Mouse (Mus musculus): ENCODE data around the gene Zfp14. TPM values are rescaled to one million over a fixed set of nuclear protein-coding genes. Genes with fewer than 3 reads are reported as not detected.

Gene Zfp14
- polyA plus RNA-seq, 1 experiment = 0.52 TPM

DNA sequence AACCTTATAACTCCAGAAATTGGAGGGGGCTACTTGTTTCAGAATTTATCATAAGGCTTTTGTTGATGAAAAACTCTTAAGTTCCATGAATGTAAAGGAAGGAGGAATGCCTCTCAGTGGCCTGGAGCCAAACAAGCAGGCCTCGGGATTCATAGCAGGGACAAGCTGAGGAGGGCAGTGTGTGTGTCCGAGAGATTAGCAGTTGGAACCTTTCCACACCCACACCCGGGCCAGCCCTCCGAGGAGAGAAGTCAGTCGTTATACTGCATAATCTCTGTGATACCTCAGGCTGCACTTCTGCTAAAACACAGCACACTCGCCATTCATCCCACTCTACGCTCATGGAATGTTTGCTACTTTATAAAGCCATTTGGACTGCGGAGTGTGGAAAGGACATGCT is 27.4 kb downstream of the Zfp14 start:
- Histone ChIP-seq H3K4me3 (replicated peaks; ENCODE audit: control insufficient read depth, low read depth, low read length) (no peak overlapping the region), H3K27ac (ENCODE audit: control insufficient read depth, insufficient read depth, low read depth, low read length, poor library complexity) (no peak overlapping the region; the same call in 1 of the 2 replicates), H3K4me1 (ENCODE audit: control insufficient read depth, insufficient read depth, low read length) (no peaks in the 10 kb centered on the region)
- TF ChIP-seq CTCF (IDR thresholded peaks at IDR 0.05; ENCODE audit: control insufficient read depth, insufficient read depth, low read length) = no peak
- no peak for TF ChIP-seq POLR2A (IDR thresholded peaks at IDR 0.05; ENCODE audit: borderline replicate concordance, control insufficient read depth, low read depth, low read length)
- WGBS = 68% methylated on average over 8 of the region's 8 CpGs

DNA sequence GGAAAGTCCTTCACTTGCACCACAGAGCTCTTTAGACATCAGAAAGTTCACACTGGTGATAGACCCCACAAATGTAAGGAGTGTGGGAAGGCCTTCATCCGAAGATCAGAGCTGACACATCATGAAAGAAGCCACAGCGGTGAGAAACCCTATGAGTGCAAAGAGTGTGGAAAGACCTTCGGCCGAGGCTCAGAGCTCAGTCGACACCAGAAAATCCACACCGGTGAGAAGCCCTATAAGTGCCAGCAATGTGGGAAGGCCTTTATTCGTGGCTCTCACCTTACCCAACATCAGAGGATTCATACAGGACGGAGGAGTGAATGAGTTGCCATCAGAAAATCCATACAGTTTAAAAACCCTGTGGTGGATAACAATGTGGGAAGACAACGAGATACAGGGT is 27.9 kb downstream of the Zfp14 start:
- 92% methylated on average over 9 of the region's 9 CpGs for WGBS
- no peak overlapping the region for H3K4me3 ChIP-seq (replicated peaks; ENCODE audit: control insufficient read depth, low read depth, low read length)
- no peak overlapping the region for H3K27ac ChIP-seq (ENCODE audit: control insufficient read depth, insufficient read depth, low read depth, low read length, poor library complexity)
- no peaks in the 10 kb centered on the region for H3K4me1 ChIP-seq (ENCODE audit: control insufficient read depth, insufficient read depth, low read length)
- TF ChIP-seq POLR2A (IDR thresholded peaks at IDR 0.05; ENCODE audit: borderline replicate concordance, control insufficient read depth, low read depth, low read length) = no peak
- TF ChIP-seq CTCF (IDR thresholded peaks at IDR 0.05; ENCODE audit: control insufficient read depth, insufficient read depth, low read length) = no peak

DNA sequence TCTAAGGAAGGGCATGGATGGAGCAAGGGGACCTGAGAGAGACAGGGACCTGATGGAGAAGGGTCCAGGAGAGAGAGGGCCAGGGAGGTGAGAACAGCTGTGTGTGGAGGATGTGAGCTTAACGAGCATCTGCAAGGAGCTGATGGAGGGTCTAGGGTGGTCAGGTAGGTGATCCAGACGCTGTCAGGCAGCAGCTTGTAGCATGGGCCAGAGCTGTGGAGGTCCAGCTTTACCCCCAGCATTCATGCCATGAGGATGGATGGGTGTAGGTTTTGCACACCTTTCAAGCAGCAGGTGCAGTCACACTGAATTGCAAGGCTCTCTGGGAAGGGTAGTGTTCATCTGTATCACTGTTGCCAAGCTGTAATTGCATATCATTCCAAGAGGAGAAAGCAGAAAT is 31.6 kb downstream of the Zfp14 start:
- 83% methylated on average over 2 of the region's 2 CpGs for WGBS
- H3K27ac ChIP-seq (ENCODE audit: control insufficient read depth, insufficient read depth, low read depth, low read length, poor library complexity) = no peak overlapping the region
- no peak overlapping the region for H3K4me3 ChIP-seq (replicated peaks; ENCODE audit: control insufficient read depth, low read depth, low read length)
- TF ChIP-seq POLR2A (IDR thresholded peaks at IDR 0.05; ENCODE audit: borderline replicate concordance, control insufficient read depth, low read depth, low read length) (no peak), CTCF (IDR thresholded peaks at IDR 0.05; ENCODE audit: control insufficient read depth, insufficient read depth, low read length) (no peak)
- no peaks in the 10 kb centered on the region for H3K4me1 ChIP-seq (ENCODE audit: control insufficient read depth, insufficient read depth, low read length)

DNA sequence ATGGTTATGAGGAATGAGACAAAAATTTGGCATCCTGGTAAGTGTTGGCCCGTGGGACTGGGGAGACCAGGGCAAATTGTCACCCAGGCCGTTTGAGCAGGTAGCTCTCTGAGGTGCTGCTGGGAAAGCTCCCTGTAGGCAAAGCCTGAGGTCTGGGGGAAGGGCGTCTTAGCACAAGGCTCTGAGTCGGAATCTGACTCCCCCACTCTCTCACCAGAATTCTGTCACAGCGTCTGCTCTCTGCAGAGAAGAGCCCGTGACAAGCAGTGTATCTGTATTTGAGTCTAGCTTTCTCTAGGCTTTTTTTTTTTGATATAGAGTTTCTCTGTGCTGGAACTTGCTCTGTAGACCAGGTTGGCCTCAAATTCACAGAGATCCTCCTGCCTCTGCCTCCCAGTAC is 34.0 kb downstream of the Zfp14 start:
- no peak overlapping the region for H3K27ac ChIP-seq (ENCODE audit: control insufficient read depth, insufficient read depth, low read depth, low read length, poor library complexity)
- 87% methylated on average over 6 of the region's 6 CpGs for WGBS
- TF ChIP-seq POLR2A (IDR thresholded peaks at IDR 0.05; ENCODE audit: borderline replicate concordance, control insufficient read depth, low read depth, low read length) (no peak), CTCF (IDR thresholded peaks at IDR 0.05; ENCODE audit: control insufficient read depth, insufficient read depth, low read length) (no peak)
- no peak overlapping the region for H3K4me3 ChIP-seq (replicated peaks; ENCODE audit: control insufficient read depth, low read depth, low read length)
- no peaks in the 10 kb centered on the region for H3K4me1 ChIP-seq (ENCODE audit: control insufficient read depth, insufficient read depth, low read length)

DNA sequence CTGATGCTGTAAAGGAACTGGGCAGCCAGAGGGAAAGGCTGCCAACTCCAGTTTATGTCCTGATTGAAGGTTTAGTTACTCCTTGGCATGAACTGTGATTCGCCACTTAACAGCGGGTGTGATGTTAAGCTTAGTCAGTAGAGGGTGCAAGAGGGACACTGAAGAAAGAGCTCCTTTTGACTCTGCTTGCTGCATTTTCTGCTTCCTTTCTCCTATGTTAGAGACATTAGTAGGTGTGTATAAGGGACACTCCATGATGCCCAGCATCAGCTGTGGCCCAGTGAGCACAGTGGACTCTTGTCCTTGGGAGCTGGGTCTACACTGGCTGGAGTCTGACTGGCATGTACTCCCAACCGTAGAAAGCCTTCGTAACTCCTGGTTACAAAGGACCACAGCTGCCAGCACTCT is 38.2 kb downstream of the Zfp14 start:
- peaks cover 3% of the 10 kb centered on the region for H3K4me1 ChIP-seq (ENCODE audit: control insufficient read depth, insufficient read depth, low read length)
- WGBS = 69% methylated on average over 4 of the region's 4 CpGs
- no peak overlapping the region for H3K4me3 ChIP-seq (replicated peaks; ENCODE audit: control insufficient read depth, low read depth, low read length)
- H3K27ac ChIP-seq (ENCODE audit: control insufficient read depth, insufficient read depth, low read depth, low read length, poor library complexity) = no peak overlapping the region
- TF ChIP-seq POLR2A (IDR thresholded peaks at IDR 0.05; ENCODE audit: borderline replicate concordance, control insufficient read depth, low read depth, low read length) (no peak), CTCF (IDR thresholded peaks at IDR 0.05; ENCODE audit: control insufficient read depth, insufficient read depth, low read length) (no peak)

DNA sequence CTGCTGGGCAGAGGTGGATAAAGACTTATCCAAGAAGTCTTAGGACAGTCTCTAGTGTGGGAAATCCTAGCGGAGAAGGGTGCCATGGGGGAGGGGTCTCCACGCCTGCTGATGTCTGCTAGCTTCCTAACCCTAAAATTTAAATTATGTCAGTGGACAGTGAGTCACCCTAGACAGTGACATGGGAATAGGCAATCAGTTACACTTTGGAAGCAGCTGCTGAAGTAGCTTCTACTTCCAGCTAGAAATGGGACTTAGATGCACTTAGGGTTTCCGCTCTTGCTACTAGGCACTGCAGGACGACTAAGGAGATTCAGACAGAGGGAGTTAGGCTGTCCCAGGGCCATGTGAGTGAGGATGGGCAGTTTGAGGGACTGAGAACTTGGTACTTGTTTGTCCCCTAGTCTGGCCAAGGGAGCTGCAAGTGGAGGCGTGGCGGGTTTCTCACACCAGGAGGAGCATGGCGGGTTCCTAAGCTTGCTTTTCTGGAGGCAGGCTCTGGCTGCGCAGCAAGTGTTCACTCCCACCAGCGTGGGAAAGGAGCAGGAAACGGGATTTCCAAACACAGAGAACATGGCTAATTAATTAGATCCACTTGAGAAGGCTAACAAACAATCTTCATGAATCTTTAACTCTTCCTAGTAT is 40.5 kb downstream of the Zfp14 start:
- Histone ChIP-seq H3K4me3 (replicated peaks; ENCODE audit: control insufficient read depth, low read depth, low read length) (no peak overlapping the region), H3K4me1 (ENCODE audit: control insufficient read depth, insufficient read depth, low read length) (peaks cover 4% of the 10 kb centered on the region), H3K27ac (ENCODE audit: control insufficient read depth, insufficient read depth, low read depth, low read length, poor library complexity) (no peak overlapping the region)
- 80% methylated on average over 10 of the region's 10 CpGs for WGBS
- no peak for TF ChIP-seq POLR2A (IDR thresholded peaks at IDR 0.05; ENCODE audit: borderline replicate concordance, control insufficient read depth, low read depth, low read length)
- TF ChIP-seq CTCF (IDR thresholded peaks at IDR 0.05; ENCODE audit: control insufficient read depth, insufficient read depth, low read length) = no peak

DNA sequence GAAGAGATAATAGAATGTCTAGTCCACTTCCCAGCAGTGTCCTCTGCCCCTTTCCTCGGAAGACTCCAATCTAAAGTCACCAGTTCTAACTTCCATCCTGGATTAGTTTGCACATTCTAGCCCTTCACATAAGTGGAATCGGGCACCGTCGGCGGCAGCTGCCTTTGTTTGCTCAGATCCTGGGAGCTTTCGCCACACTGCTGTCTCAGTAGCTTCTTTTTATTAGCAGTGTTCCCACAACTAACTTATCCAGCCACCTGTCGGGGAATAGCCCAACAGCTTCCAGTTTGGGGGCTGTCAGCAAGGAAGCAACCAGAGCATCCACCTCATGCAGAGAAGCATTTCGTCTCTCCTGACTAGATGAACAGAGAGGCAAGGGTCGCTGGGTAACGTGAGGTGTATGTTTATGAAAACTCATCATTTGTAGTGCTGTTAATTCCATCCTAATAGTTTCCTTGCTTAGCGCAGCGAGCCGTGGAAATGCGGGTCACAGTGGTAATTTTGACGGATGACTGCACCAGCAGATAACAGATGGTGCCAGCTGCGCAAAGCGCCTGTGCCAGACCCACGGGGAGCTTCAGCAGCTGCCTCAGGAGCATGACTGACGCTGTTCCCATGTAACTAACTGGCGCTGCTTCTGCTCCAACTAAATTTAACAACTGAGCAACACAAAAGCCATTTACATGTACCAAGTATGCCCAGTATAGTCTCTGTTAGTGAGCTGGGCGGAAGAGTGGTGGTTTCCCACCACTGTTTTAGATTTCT is 41.7 kb downstream of the Zfp14 start:
- Histone ChIP-seq H3K27ac (ENCODE audit: control insufficient read depth, insufficient read depth, low read depth, low read length, poor library complexity) (no peak overlapping the region), H3K4me1 (ENCODE audit: control insufficient read depth, insufficient read depth, low read length) (peaks cover 4% of the 10 kb centered on the region), H3K4me3 (replicated peaks; ENCODE audit: control insufficient read depth, low read depth, low read length) (no peak overlapping the region)
- WGBS = 73% methylated on average over 21 of the region's 21 CpGs
- TF ChIP-seq POLR2A (IDR thresholded peaks at IDR 0.05; ENCODE audit: borderline replicate concordance, control insufficient read depth, low read depth, low read length) (no peak), CTCF (IDR thresholded peaks at IDR 0.05; ENCODE audit: control insufficient read depth, insufficient read depth, low read length) (no peak)

DNA sequence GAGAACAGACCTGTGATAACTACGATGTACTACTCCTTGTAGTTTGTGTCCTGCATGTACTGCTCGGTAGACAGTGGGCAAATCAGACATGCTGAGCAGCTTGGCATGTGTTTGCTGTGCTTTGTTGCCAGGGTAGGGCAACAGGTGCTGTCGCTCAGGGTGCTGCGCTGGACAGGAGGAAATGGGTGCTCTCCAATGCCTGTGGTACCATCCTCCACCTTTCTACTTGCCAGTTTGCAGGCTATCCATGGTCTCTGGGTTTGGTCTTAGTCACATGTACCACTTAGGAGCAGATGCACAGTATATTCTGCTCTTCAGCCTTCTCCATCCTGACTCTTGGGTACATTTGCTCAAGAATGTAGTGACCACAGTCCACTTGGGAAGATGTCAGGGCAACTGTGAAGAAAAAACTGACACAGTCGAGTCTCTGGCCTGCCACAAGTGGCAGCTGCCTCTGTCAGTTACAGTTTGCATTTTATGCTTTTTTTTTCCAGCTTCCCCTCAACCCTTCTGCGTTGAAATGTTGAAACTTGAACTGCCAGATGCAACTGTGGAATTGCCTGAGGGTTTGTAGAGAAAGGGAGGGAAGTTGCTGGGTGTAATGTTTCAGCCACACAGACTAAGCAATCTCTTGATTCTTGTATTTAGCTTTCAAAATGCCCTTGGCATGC is 43.0 kb downstream of the Zfp14 start:
- TF ChIP-seq POLR2A (IDR thresholded peaks at IDR 0.05; ENCODE audit: borderline replicate concordance, control insufficient read depth, low read depth, low read length) (no peak), CTCF (IDR thresholded peaks at IDR 0.05; ENCODE audit: control insufficient read depth, insufficient read depth, low read length) (no peak)
- Histone ChIP-seq H3K4me1 (ENCODE audit: control insufficient read depth, insufficient read depth, low read length) (peaks cover 4% of the 10 kb centered on the region), H3K27ac (ENCODE audit: control insufficient read depth, insufficient read depth, low read depth, low read length, poor library complexity) (peak overlapping the region; percentile 42; the same call in 1 of the 2 replicates), H3K4me3 (replicated peaks; ENCODE audit: control insufficient read depth, low read depth, low read length) (no peak overlapping the region)
- WGBS = 41% methylated on average over 6 of the region's 6 CpGs
